Mouse (Mus musculus) stomach, postnatal 0 days (tissue): ENCODE results near the gene Snx29.

Experiments used
- CTCF ChIP-seq: IDR thresholded peaks from 2 replicates; pipeline ENCODE4 v1.5.1; 2016; ENCODE audit warnings: antibody characterized with exemption, low read depth, mild to moderate bottlenecking, moderate library complexity
- EP300 ChIP-seq: optimal IDR thresholded peaks from 2 replicates; pipeline ENCODE3; 2016; ENCODE audit warnings: antibody characterized with exemption

DNA sequence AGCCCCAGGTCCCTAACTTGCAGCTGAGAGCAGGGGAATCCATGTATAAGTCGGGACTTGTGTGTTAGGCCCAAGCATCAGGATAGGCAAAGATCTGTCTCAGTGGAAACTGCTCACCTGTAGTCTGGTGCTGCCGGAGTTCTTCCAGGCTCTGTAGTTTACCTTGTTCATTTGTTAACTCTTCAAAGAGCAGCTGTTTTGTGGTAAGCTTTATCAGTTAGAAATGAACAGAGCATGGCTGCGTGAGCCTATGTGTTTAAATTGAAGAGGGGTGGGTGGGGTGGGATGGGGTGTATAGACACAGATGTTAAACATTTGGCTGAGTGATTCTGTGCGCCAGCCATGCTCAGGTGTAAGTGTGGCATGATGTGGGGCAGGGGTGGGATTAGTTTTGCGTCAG lies 134.4 kb downstream of the Snx29 start:
- no peak for TF ChIP-seq CTCF
- no peak for TF ChIP-seq EP300
